Mouse (Mus musculus) olfactory bulb, adult 2 months (tissue): ENCODE data around the gene Tspan18.

ENCODE experiments used
- CTCF ChIP-seq: fragments of 200-500 bp; IDR thresholded peaks from 2 replicates; pipeline ENCODE4 v1.5.1; 2012; ENCODE audit warnings: low read depth, mild to moderate bottlenecking, low read length, moderate library complexity; ENCODE audit not compliant: insufficient read depth
- POLR2A ChIP-seq: fragments of 200-500 bp; IDR thresholded peaks from 2 replicates; pipeline ENCODE4 v1.6.1; 2012; ENCODE audit warnings: mild to moderate bottlenecking, low read depth, low read length, moderate library complexity; ENCODE audit not compliant: insufficient read depth

- no peak for TF ChIP-seq CTCF
- TF ChIP-seq POLR2A: no peak
Observed at GRCm38 (mm10) chr2:93283481-93284293, 50.6 kb downstream of the Tspan18 start.
